Mouse (Mus musculus) embryonic facial prominence, embryonic 13.5 days (tissue): Measurements from ENCODE around the gene Kcnk10. TPM values are rescaled to one million over a fixed set of nuclear protein-coding genes. Genes with fewer than 3 reads are reported as not detected.

Experiments
- ATAC-seq: fragments of 200-750 bp; cut with Nextera tagmentation; 2 replicates; pipeline ENCODE4 v1.8.0; 2017; ENCODE audit warnings: low read depth; ENCODE audit not compliant: insufficient number of reproducible peaks, insufficient read depth, low FRiP score, low TSS enrichment
- H3K27ac ChIP-seq: fragments of 300-500 bp; sonication (generic); 2 replicates; pipeline ENCODE4 v1.5.1; 2015; ENCODE audit warnings: moderate library complexity, mild to moderate bottlenecking, inconsistent platforms
- H3K27me3 ChIP-seq: fragments of 300-500 bp; sonication (generic); 2 replicates; pipeline ENCODE4 v1.6.1; 2015; ENCODE audit warnings: mild to moderate bottlenecking, inconsistent platforms
- H3K36me3 ChIP-seq: fragments of 300-500 bp; sonication (generic); 2 replicates; pipeline ENCODE4 v1.6.1; 2015; ENCODE audit warnings: mild to moderate bottlenecking, inconsistent platforms
- H3K4me1 ChIP-seq: fragments of 300-500 bp; sonication (generic); 2 replicates; pipeline ENCODE4 v1.6.1; 2015; ENCODE audit warnings: inconsistent platforms
- H3K4me2 ChIP-seq: fragments of 300-500 bp; sonication (generic); 2 replicates; pipeline ENCODE4 v1.6.1; 2015; ENCODE audit warnings: moderate library complexity, mild to moderate bottlenecking, inconsistent platforms
- H3K4me3 ChIP-seq: fragments of 300-500 bp; sonication (generic); 2 replicates; pipeline ENCODE4 v1.5.1; 2015; ENCODE audit warnings: mild to moderate bottlenecking, inconsistent platforms
- H3K9ac ChIP-seq: fragments of 300-500 bp; sonication (generic); 2 replicates; pipeline ENCODE4 v1.6.1; 2015; ENCODE audit warnings: mild to moderate bottlenecking, inconsistent platforms
- H3K9me3 ChIP-seq: fragments of 300-500 bp; sonication (generic); 2 replicates; pipeline ENCODE4 v1.6.1; 2016; ENCODE audit warnings: inconsistent platforms
- WGBS: fragments of 180-500 bp; shearing (Covaris S2); methylation state at CpG from one replicate; pipeline ENCODE4 v1.1.7; 2015; ENCODE audit warnings: mixed read lengths; 5-methylcytosine and 5-hydroxymethylcytosine counted together
- polyA plus RNA-seq: library from polyadenylated mRNA; unstranded; fragments of >200 nt; fragmentation: Nextera tagmentation; extraction: Ambion mirVana; gene quantifications from 2 replicates; pipeline ENCODE4 v1.2.1, GENCODE M21; 2015

Kcnk10 gene
- polyA plus RNA-seq, 1 experiment from 2014 or later: 1.5 TPM

DNA sequence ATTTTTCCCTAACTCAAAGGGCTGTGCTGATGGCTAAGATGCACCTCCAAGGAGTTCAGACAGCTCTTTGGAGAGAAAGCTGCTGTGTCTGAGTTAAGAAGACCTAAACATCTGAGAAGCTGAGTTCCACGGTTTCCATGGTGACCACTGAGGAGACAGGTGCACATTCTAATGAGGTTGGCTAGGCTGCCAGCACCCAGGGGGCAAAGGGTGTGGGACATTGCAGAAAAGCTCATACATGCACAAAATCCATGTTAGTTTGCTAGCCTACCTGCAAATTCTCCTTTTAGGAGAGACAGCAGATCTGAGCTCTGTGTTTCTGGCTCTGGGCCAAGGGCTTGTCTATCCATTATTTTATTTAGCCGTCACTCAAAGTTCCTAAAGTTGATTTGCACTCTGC, 96.7 kb downstream of the Kcnk10 start:
- H3K36me3 ChIP-seq: no peaks in the 10 kb centered on the region
- H3K4me2 ChIP-seq: no peak overlapping the region
- no peak overlapping the region for H3K27ac ChIP-seq
- H3K4me3 ChIP-seq: no peak overlapping the region
- 68% methylated on average over 2 of the region's 2 CpGs for WGBS
- no peak for ATAC-seq
- H3K4me1 ChIP-seq: no peaks in the 10 kb centered on the region
- H3K27me3 ChIP-seq: no peaks in the 10 kb centered on the region
- no peak overlapping the region for H3K9ac ChIP-seq
- H3K9me3 ChIP-seq: no peaks in the 10 kb centered on the region

DNA sequence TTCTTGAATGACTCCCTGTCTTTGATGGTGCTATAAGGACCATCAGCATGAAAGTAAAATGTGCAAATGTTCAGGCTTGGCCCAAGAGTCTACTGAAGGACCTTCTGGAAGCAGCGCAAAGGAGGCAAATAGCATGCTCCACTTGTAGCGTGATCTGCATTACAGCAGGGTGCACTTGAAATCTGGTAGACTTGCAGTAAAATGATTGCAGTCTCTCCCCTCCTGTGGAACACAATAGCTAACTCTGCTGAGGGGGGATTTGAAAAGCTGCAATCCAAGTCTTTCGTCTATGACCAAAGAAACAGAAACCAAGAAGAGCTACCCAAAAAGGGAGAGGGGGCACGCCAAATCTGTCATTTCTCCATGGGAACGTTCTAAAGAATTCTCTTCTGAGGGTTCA, 97.1 kb downstream of the Kcnk10 start:
- Histone ChIP-seq H3K4me3 (no peak overlapping the region), H3K4me2 (no peak overlapping the region), H3K27me3 (no peaks in the 10 kb centered on the region), H3K27ac (no peak overlapping the region), H3K4me1 (no peaks in the 10 kb centered on the region), H3K9me3 (no peaks in the 10 kb centered on the region), H3K9ac (no peak overlapping the region), H3K36me3 (no peaks in the 10 kb centered on the region)
- ATAC-seq: no peak
- 83% methylated on average over 5 of the region's 5 CpGs for WGBS

DNA sequence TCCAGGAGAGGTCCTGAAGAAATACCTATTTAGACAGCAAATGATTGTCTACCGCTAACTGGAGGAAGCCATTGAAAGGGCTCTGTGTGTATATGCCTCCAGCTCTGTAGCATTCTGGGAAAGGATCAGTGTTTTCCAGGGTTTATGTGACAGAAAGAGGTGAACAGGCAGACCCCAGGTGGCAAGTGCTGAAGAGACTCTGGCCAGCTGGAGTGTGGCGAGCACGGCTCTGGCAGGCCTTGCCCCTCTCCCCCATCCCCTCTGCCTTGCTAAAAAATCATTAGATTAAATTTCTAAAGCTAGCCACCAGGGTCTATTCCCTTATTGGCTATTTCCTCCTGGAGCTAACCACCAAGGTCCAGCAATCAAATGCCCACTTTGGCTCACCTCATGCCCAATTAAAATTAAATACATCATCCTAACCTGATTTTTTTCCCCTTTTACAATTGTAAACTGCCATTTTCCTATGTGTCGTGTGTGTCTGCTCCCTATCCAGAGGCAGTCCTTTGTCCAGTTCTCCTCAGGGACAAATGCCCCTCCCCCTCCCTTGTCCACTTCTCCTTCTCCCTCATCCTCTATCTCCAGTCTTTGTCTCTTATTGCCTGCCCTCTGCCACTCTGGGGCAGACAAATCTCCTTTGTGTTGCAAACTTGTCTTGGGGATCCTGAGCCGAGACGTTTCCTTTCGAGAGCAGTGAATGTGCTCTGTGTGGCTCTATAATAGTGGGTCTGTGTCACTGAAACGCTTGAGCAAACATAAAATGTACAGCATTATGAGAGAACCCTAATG, 100.2 kb downstream of the Kcnk10 start:
- 33% methylated on average over 8 of the region's 8 CpGs for WGBS
- Histone ChIP-seq H3K4me2 (no peak overlapping the region), H3K4me3 (no peak overlapping the region), H3K36me3 (no peaks in the 10 kb centered on the region), H3K9ac (no peak overlapping the region), H3K27me3 (no peaks in the 10 kb centered on the region), H3K27ac (no peak overlapping the region), H3K9me3 (no peaks in the 10 kb centered on the region), H3K4me1 (no peaks in the 10 kb centered on the region)
- no peak for ATAC-seq

DNA sequence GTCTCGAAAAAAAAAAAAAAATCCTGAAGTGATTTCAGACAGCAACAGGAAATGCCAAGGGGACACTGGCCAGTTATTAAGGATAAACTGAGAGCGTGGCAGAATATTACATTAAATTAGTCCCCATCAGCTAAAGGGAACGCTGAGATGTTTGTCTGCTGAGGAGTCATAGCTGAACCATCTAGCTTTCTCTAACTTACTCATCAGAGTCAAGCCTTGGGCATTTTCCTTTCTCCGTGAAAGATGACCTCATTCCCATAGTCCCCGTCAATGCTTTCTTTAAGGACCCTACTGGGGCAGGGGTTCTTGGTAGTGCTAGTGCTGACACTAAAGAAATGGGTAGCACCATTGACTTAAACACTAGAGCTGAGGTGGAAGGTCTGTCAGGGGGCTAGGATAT, 106.9 kb downstream of the Kcnk10 start:
- Histone ChIP-seq H3K27ac (no peak overlapping the region), H3K36me3 (no peaks in the 10 kb centered on the region), H3K4me1 (no peaks in the 10 kb centered on the region), H3K4me3 (no peak overlapping the region), H3K4me2 (no peak overlapping the region), H3K9ac (no peak overlapping the region), H3K27me3 (no peaks in the 10 kb centered on the region), H3K9me3 (no peaks in the 10 kb centered on the region)
- WGBS: 69% methylated on average over 5 of the region's 5 CpGs
- no peak for ATAC-seq

DNA sequence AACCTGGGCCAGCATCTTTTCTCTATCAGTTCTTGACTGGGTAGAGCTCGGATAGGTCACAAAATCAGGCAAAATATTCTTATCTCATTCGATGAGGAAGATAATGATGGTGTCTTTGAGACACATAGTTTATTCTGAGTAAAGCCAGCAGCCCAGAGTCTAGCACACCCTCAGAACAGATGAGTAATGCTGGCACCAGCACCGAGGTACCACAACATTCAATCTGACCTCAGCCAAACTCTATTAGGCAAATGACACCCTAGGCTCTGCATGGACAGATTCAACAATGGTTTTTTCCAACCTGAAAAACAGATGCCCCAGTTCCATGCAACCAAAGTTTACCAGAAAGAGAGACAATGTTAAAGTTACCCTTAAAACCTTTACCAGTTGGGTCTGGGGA, 108.0 kb downstream of the Kcnk10 start:
- no peaks in the 10 kb centered on the region for H3K9me3 ChIP-seq
- no peaks in the 10 kb centered on the region for H3K4me1 ChIP-seq
- H3K36me3 ChIP-seq: no peaks in the 10 kb centered on the region
- no peak overlapping the region for H3K9ac ChIP-seq
- no peak overlapping the region for H3K27ac ChIP-seq
- 82% methylated on average over 3 of the region's 3 CpGs for WGBS
- H3K4me2 ChIP-seq: no peak overlapping the region
- no peak for ATAC-seq
- H3K4me3 ChIP-seq: no peak overlapping the region
- H3K27me3 ChIP-seq: no peaks in the 10 kb centered on the region

DNA sequence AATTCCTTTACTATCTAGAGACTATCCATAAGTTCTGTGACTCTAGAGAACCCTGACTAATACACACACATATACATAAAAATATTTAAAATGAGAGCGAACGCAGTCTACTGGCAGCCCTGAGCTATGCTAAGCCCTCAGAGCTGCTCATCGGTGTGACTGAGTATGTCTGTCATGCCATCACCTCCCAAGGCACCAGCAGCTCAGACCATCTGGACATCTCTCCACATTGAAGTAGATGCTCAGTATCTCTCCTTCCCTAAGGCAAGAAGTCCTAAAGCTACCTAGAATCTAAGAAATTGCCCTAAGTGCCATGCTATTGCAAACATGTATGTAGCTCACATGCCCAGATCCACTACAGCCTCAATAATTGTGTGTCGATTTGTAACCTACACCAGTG, 110.3 kb downstream of the Kcnk10 start:
- no peaks in the 10 kb centered on the region for H3K9me3 ChIP-seq
- H3K27me3 ChIP-seq: no peaks in the 10 kb centered on the region
- 94% methylated on average over 4 of the region's 4 CpGs for WGBS
- H3K9ac ChIP-seq: no peak overlapping the region
- no peak overlapping the region for H3K4me2 ChIP-seq
- H3K27ac ChIP-seq: no peak overlapping the region
- ATAC-seq: no peak
- no peaks in the 10 kb centered on the region for H3K4me1 ChIP-seq
- H3K36me3 ChIP-seq: no peaks in the 10 kb centered on the region
- H3K4me3 ChIP-seq: no peak overlapping the region

DNA sequence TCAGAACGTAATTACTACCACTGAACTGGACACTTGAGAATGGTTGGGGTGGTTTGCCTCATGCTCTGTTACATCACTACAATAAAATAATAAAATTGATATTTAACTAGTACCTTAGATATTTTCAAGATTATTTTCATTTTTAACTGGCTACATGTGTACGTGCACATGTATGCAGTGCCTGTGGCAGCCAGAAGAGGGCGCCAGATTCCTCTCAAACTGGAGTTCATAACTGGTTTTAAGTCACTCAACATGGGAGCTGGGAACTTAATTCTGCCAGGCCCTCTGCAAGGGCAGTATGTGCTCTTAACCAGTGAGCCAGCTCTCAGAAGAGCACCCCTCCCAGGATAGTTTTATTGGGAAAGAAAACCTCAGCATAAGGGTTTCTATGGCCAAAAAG, 118.2 kb downstream of the Kcnk10 start:
- Histone ChIP-seq H3K36me3 (no peaks in the 10 kb centered on the region), H3K9ac (no peak overlapping the region), H3K4me1 (no peaks in the 10 kb centered on the region), H3K27me3 (no peaks in the 10 kb centered on the region), H3K9me3 (no peaks in the 10 kb centered on the region), H3K4me2 (no peak overlapping the region), H3K4me3 (no peak overlapping the region), H3K27ac (no peak overlapping the region)
- no peak for ATAC-seq
- 54% methylated on average over 3 of the region's 3 CpGs for WGBS

DNA sequence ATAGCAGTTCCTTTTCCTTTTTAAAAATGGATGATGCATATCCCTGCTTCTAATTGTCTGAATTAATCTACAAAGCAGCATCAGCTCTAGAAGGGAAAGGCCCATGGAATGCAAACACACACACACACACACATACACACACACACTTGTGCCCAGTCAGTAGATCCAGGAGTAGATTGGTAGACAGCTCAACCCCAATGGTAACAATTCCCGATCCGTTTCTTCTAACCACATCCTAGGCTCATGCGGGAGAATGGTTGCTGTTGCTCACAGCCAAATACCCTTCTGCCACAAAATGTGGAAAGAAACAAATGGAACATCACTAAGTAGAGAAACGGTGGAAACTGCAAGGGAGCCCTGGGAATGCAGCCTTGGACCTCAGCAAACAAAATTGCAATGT, 119.2 kb downstream of the Kcnk10 start:
- H3K27ac ChIP-seq: no peak overlapping the region
- no peak overlapping the region for H3K9ac ChIP-seq
- no peak for ATAC-seq
- no peaks in the 10 kb centered on the region for H3K9me3 ChIP-seq
- no peaks in the 10 kb centered on the region for H3K27me3 ChIP-seq
- H3K4me1 ChIP-seq: no peaks in the 10 kb centered on the region
- 84% methylated on average over 4 of the region's 4 CpGs for WGBS
- no peaks in the 10 kb centered on the region for H3K36me3 ChIP-seq
- no peak overlapping the region for H3K4me3 ChIP-seq
- H3K4me2 ChIP-seq: no peak overlapping the region

DNA sequence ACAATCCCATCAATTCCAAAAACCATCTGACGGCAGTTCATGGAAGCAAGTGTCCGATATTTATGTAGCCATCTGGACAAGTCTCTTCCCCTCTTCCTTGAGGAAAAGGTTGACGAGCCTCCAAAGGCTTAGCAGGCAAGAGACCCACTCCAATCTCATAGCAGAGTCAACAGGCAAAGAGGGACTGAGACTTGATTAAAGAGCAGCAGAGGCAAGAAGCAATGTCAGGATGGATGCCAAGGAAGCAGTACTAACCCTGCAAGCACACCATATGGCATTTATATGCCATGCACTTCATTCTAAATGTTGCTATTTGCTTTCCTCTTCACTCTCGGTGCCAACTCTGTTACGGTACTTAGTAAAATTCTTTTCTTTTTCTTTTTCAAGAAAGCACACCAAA, 119.6 kb downstream of the Kcnk10 start:
- H3K4me2 ChIP-seq: no peak overlapping the region
- no peak overlapping the region for H3K4me3 ChIP-seq
- WGBS: 73% methylated on average over 5 of the region's 5 CpGs
- no peak for ATAC-seq
- H3K36me3 ChIP-seq: no peaks in the 10 kb centered on the region
- H3K27ac ChIP-seq: no peak overlapping the region
- H3K27me3 ChIP-seq: no peaks in the 10 kb centered on the region
- no peak overlapping the region for H3K9ac ChIP-seq
- H3K9me3 ChIP-seq: no peaks in the 10 kb centered on the region
- no peaks in the 10 kb centered on the region for H3K4me1 ChIP-seq

DNA sequence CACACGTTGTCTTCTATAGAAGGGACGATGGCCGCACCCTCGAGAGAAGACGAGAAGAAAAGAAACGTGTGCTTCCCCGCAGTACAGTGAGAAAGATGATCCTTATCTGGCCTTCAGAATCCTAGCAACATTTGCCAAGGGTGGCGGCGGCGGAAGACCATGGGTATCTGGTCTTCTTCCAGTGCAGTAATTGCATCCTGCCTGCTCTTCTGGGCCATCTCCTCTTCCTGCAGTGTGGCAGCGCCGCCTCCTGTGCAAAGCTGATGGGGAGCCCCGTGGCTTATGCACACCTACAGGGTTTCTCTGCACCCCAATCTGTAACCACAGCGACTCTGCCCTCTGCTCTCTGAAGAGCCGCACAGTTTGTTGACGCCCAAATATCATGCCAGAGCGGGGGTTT, 124.9 kb downstream of the Kcnk10 start:
- no peaks in the 10 kb centered on the region for H3K4me1 ChIP-seq
- no peaks in the 10 kb centered on the region for H3K27me3 ChIP-seq
- no peak for ATAC-seq
- no peak overlapping the region for H3K4me2 ChIP-seq
- no peaks in the 10 kb centered on the region for H3K36me3 ChIP-seq
- H3K27ac ChIP-seq: no peak overlapping the region
- 87% methylated on average over 17 of the region's 17 CpGs for WGBS
- no peak overlapping the region for H3K4me3 ChIP-seq
- H3K9ac ChIP-seq: no peak overlapping the region
- no peaks in the 10 kb centered on the region for H3K9me3 ChIP-seq

DNA sequence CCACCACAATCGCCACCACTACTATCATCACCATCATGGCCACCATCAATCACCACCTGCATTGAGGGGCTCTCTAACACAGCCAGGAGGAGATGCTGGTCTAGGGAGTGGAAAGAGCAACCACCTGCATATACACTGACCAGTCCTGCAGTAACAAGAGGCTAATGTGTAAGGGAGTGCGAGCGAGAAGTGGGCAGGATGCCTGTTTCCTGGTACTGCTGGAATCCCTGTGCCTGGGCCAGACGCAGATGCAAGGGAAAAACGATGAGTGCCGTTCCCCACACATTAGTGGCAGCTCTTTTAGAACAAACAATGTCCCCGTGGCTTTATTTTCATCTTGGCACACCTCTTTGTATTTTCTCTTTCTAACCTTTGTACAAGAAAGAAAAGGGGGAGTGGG, 125.5 kb downstream of the Kcnk10 start:
- Histone ChIP-seq H3K36me3 (no peaks in the 10 kb centered on the region), H3K4me2 (no peak overlapping the region), H3K4me1 (no peaks in the 10 kb centered on the region), H3K27me3 (no peaks in the 10 kb centered on the region), H3K4me3 (no peak overlapping the region), H3K9me3 (no peaks in the 10 kb centered on the region), H3K9ac (no peak overlapping the region), H3K27ac (no peak overlapping the region)
- no peak for ATAC-seq
- 88% methylated on average over 7 of the region's 7 CpGs for WGBS

DNA sequence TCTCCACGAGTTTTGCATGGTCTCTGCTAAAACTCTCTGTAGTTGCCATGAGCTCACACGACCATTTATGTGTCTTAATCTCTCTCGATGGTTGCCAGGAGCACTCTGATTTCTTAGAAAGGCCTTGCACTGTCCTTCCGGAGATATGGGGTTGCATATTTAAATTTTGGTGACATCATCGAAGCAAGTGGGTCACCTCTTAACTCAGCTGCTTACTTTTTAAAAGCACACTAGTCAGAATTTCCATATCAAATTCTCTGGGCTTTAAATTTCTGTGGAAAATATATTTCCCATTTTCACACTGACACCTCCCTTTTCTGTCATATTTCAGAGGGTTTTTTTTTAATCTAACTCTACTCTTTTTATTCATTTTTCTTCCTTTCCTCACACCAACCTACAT, 132.5 kb downstream of the Kcnk10 start:
- Histone ChIP-seq H3K4me2 (no peak overlapping the region), H3K4me1 (no peaks in the 10 kb centered on the region; the same call in 1 of the 2 replicates), H3K27me3 (no peaks in the 10 kb centered on the region), H3K27ac (no peak overlapping the region), H3K36me3 (no peaks in the 10 kb centered on the region), H3K4me3 (no peak overlapping the region), H3K9me3 (no peaks in the 10 kb centered on the region), H3K9ac (no peak overlapping the region)
- no peak for ATAC-seq
- 75% methylated on average over 5 of the region's 5 CpGs for WGBS
